Comparison of ENCODE assay signal across 9 mouse cellular contexts in genomic region chr11:104132580-104133441, GRCm38 (mm10). TPM values are rescaled to one million over a fixed set of nuclear protein-coding genes. Genes with fewer than 3 reads are reported as not detected.
A peak's percentile ranks its signal among the peaks of the same experiment; 100 is the strongest.
DNase-seq lines count a peak whose midpoint lies in the region; ATAC-seq and TF ChIP-seq lines count a peak whose summit lies in the region.
"Had no signal": no experiment of that assay in that cellular context is flagged by ENCODE, and none has a peak within 500 bp of the region (broad histone marks: within the 10 kb centered on the region; RNA-seq: fewer than 3 reads in every experiment).

TSS of gene Crhr1 (plus strand) at chr11:104132855.

- peaks cover 22% of the 10 kb centered on the region for H3K4me1 ChIP-seq in heart, embryonic 15.5 days (replicated peaks)
- H3K4me1 ChIP-seq in cortical plate, adult 2 months (ENCODE audit: control insufficient read depth, insufficient read depth, low read length), result no peaks in the 10 kb centered on the region
- peaks cover 15% of the 10 kb centered on the region for H3K4me1 ChIP-seq in hindbrain, embryonic 12.5 days

- intact Hi-C loops in heart, postnatal 36 days (cut with DNase I), result no loop called here

- under 1% methylated on average over 78 of the region's 80 CpGs for WGBS in heart, embryonic 15.5 days
- WGBS in hindbrain, embryonic 12.5 days, result 1% methylated on average over 72 of the region's 80 CpGs

- no peak for TF ChIP-seq CTCF in cortical plate, adult 2 months (IDR thresholded peaks at IDR 0.05; ENCODE audit: extremely low read depth, insufficient read depth, low read length)

- DNase-seq in heart, postnatal 36 days, result no peak
- peak; percentile 35 for DNase-seq in MN1 (ENCODE audit: low spot score)
- DNase-seq in liver, result peak; percentile 22
- DNase-seq in right cerebral cortex, postnatal 10 days (ENCODE audit: low spot score in 2 of 2), result peak; percentile 82 to 84

- no peak within 1 kb of the TSS for H3K27ac ChIP-seq in heart, embryonic 15.5 days
- H3K27ac ChIP-seq in cortical plate, adult 2 months (ENCODE audit: insufficient read depth, low read length), result peak within 1 kb of the TSS; percentile 53; the same call in 1 of the 2 replicates
- H3K27ac ChIP-seq in hindbrain, embryonic 12.5 days, result peak within 1 kb of the TSS; percentile 64; the same call in 1 of the 2 replicates

- H3K4me3 ChIP-seq in heart, embryonic 15.5 days, result peak within 1 kb of the TSS; percentile 47
- H3K4me3 ChIP-seq in cortical plate, adult 2 months (ENCODE audit: insufficient read depth, low read length), result peak within 1 kb of the TSS; percentile 84
- peak within 1 kb of the TSS; percentile 62 for H3K4me3 ChIP-seq in hindbrain, embryonic 12.5 days

- no peak within 1 kb of the TSS for H3K9ac ChIP-seq in heart, embryonic 15.5 days
- H3K9ac ChIP-seq in hindbrain, embryonic 12.5 days, result peak within 1 kb of the TSS; percentile 77

- peaks cover 92% of the 10 kb centered on the region for H3K27me3 ChIP-seq in heart, embryonic 15.5 days
- H3K27me3 ChIP-seq in hindbrain, embryonic 12.5 days, result peaks cover 78% of the 10 kb centered on the region

- TF ChIP-seq POLR2A in cortical plate, adult 2 months (IDR thresholded peaks at IDR 0.05; ENCODE audit: extremely low read depth, insufficient read depth, low read length), result no peak

- H3K4me2 ChIP-seq in heart, embryonic 15.5 days, result peak within 1 kb of the TSS; percentile 81
- peak within 1 kb of the TSS; percentile 99 for H3K4me2 ChIP-seq in hindbrain, embryonic 12.5 days (replicated peaks)

- no peaks in the 10 kb centered on the region for H3K9me3 ChIP-seq in heart, embryonic 15.5 days (replicated peaks)
- H3K9me3 ChIP-seq in hindbrain, embryonic 12.5 days (replicated peaks), result no peaks in the 10 kb centered on the region

- no peaks in the 10 kb centered on the region for H3K36me3 ChIP-seq in heart, embryonic 15.5 days
- no peaks in the 10 kb centered on the region for H3K36me3 ChIP-seq in hindbrain, embryonic 12.5 days
- H3K36me3 ChIP-seq: G1E had no signal

- ATAC-seq in heart, embryonic 15.5 days (replicated peaks; ENCODE audit: insufficient number of reproducible peaks, insufficient read depth, low FRiP score, low read depth), result no peak
- peak; percentile 67 for ATAC-seq in hindbrain, embryonic 12.5 days (ENCODE audit: low FRiP score)
- no peak for ATAC-seq in megakaryocyte, adult 5-6 weeks (ENCODE audit: poor library complexity, severe bottlenecking)

RNA-seq across cellular contexts. Expression of gene Crhr1, which starts in this region (rescaled TPM):
- polyA plus RNA-seq in heart, embryonic 15.5 days (2015; fragmentation: Nextera tagmentation; extraction: Ambion mirVana), result not detected in 2 replicates
- total RNA-seq in heart, postnatal 36 days (2021), result not detected
- 33.1 and 34.2 TPM in 2 replicates for polyA plus RNA-seq in cortical plate, adult 2 months (2012; rRNA removed)
- polyA plus RNA-seq in hindbrain, embryonic 12.5 days (2016; fragmentation: Nextera tagmentation; extraction: Ambion mirVana), result 1.8 and 2.9 TPM in 2 replicates
- total RNA-seq in megakaryocyte, adult 5-6 weeks (2015), result not detected in 2 replicates
- total RNA-seq in megakaryocyte, adult 5-6 weeks (2017), result not detected in 2 replicates
- total RNA-seq: G1E had no signal
- polyA plus RNA-seq: G1E had no signal

Comparison
In these comparisons a context has a peak if more than half of its experiments do, and no peak if none do; other contexts are left out.
1. DNase-seq: peak in MN1 (single experiment), liver (single experiment) and right cerebral cortex, postnatal 10 days (2 of 2); none in heart, postnatal 36 days (0 of 2).
2. Peak in every context shown above with its lines, with median percentiles within 50 percentile points of each other: H3K4me3 ChIP-seq.